In the genomic region with DNA sequence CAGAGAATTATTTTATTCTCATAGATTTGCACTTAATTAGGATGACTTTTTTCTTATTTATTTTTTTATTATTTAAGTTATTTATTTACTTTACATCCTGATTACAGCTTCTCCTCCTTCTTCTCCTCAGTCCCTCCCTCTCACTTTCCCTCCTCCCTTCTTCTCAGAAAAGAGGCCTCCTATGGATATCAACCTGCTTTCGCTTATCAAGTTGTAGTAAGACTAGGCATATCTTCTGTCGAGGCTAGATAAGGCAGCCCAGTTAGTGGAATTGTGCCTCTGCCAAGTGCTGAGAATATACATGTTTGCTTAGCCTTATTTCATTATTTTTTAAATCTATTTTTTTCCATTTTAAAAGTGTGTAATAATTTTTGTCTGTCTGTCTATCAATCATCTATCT, we compare ENCODE assay signal across 23 mouse cellular contexts.
"Had no signal": no experiment of that assay in that cellular context is flagged by ENCODE, and none has a peak within 500 bp of the region (broad histone marks: within the 10 kb centered on the region; RNA-seq: fewer than 3 reads in every experiment).

No protein-coding gene starts in this region.

- H3K4me1 ChIP-seq: heart, embryonic 10.5 days; heart, embryonic 12.5 days; hindbrain, embryonic 10.5 days; hindbrain, embryonic 12.5 days; intestine, embryonic 15.5 days; limb, embryonic 10.5 days; limb, embryonic 12.5 days had no signal

- H3K9me3 ChIP-seq: heart, embryonic 10.5 days; heart, embryonic 12.5 days; hindbrain, embryonic 10.5 days; hindbrain, embryonic 12.5 days; intestine, embryonic 15.5 days; limb, embryonic 10.5 days; limb, embryonic 12.5 days had no signal

- H3K27me3 ChIP-seq: heart, embryonic 12.5 days; hindbrain, embryonic 12.5 days; intestine, embryonic 15.5 days; limb, embryonic 12.5 days had no signal

- H3K27ac ChIP-seq: gastrocnemius, adult 2 months; heart, embryonic 10.5 days; hindbrain, embryonic 10.5 days; hindbrain, embryonic 12.5 days; hindbrain, embryonic 14.5 days; intestine, embryonic 15.5 days; layer of hippocampus, adult 2 months; left cerebral cortex, adult 2 months; limb, embryonic 10.5 days; limb, embryonic 12.5 days had no signal

- H3K4me3 ChIP-seq: gastrocnemius, adult 2 months; heart, embryonic 10.5 days; heart, embryonic 12.5 days; hindbrain, embryonic 10.5 days; hindbrain, embryonic 12.5 days; intestine, embryonic 15.5 days; layer of hippocampus, adult 2 months; left cerebral cortex, adult 2 months; limb, embryonic 10.5 days; limb, embryonic 12.5 days had no signal

- H3K36me3 ChIP-seq: heart, embryonic 10.5 days; heart, embryonic 12.5 days; hindbrain, embryonic 10.5 days; hindbrain, embryonic 12.5 days; intestine, embryonic 15.5 days; limb, embryonic 10.5 days; limb, embryonic 12.5 days had no signal

- H3K4me2 ChIP-seq: heart, embryonic 12.5 days; hindbrain, embryonic 12.5 days; hindbrain, embryonic 14.5 days; intestine, embryonic 15.5 days; limb, embryonic 12.5 days had no signal

- ATAC-seq: hindbrain, embryonic 16.5 days; inflammation-experienced regulatory T-cells, adult 6 months; intestine, embryonic 15.5 days had no signal

- H3K9ac ChIP-seq: heart, embryonic 12.5 days; hindbrain, embryonic 12.5 days; hindbrain, embryonic 14.5 days; intestine, embryonic 15.5 days; limb, embryonic 12.5 days had no signal

- DNase-seq: gastrocnemius, adult 2 months; gastrocnemius, postnatal 10 days; gastrocnemius, postnatal 25 days; heart, adult 18-20 months; heart, postnatal 10 days; heart, postnatal 4 days; kidney, adult 18-20 months; kidney, adult 8-10 months; kidney, postnatal 10 days; kidney, postnatal 25 days; kidney, postnatal 4 days had no signal
